27 mouse cellular contexts compared by ENCODE assay signal in genomic region chr14:36799820-36800219, GRCm38 (mm10).
DNase-seq lines count a peak whose midpoint lies in the region; TF ChIP-seq lines count a peak whose summit lies in the region.
"Had no signal": no experiment of that assay in that cellular context is flagged by ENCODE, and none has a peak within 500 bp of the region (broad histone marks: within the 10 kb centered on the region; RNA-seq: fewer than 3 reads in every experiment).

No protein-coding gene starts in this region.

- H3K4me3 ChIP-seq in left cerebral cortex, adult 2 months: no peak overlapping the region
- H3K4me3 ChIP-seq: embryonic facial prominence, embryonic 10.5 days; embryonic facial prominence, embryonic 13.5 days; erythroblast, embryonic 14.5 days; forebrain, embryonic 12.5 days; forebrain, embryonic 15.5 days; heart, embryonic 12.5 days; heart, embryonic 15.5 days; hindbrain, embryonic 10.5 days; hindbrain, embryonic 13.5 days; intestine, embryonic 15.5 days had no signal

- intact Hi-C loops in left cerebral cortex, adult 2 months (cut with DNase I): no loop called here

- DNase-seq in adrenal gland, adult 2 months: peak; percentile 2
- no peak for DNase-seq in adrenal gland, postnatal 14 days
- DNase-seq in 3T3-L1 (ENCODE audit: low read depth, low spot score) (peak; percentile 88), NIH3T3 (ENCODE audit: low read depth) (peak; percentile 8)
- no peak for DNase-seq in lung, postnatal 10 days
- DNase-seq in left cerebral cortex, adult 2 months (ENCODE audit: extremely low spot score in 1 of 2, low spot score in 2 of 2): no peak
- DNase-seq: adrenal gland, postnatal 10 days; cerebellum, adult 11 months; cerebellum, adult 2 months; cerebellum, postnatal 10 days; cerebellum, postnatal 36 days; embryo, embryonic 11 days; gastrocnemius, postnatal 25 days; heart, adult 18-20 months; heart, postnatal 10 days; heart, postnatal 36 days; kidney, adult 11 months had no signal

- no peak overlapping the region for H3K27ac ChIP-seq in left cerebral cortex, adult 2 months
- H3K27ac ChIP-seq: embryonic facial prominence, embryonic 10.5 days; embryonic facial prominence, embryonic 13.5 days; forebrain, embryonic 12.5 days; forebrain, embryonic 15.5 days; heart, embryonic 15.5 days; hindbrain, embryonic 10.5 days; hindbrain, embryonic 13.5 days; intestine, embryonic 15.5 days had no signal

- TF ChIP-seq CTCF in left cerebral cortex, adult 2 months (IDR thresholded peaks at IDR 0.05): no peak

Comparison
In these comparisons a context has a peak if more than half of its experiments do, and no peak if none do; other contexts are left out.
1. DNase-seq: peak in adrenal gland, adult 2 months (single experiment), 3T3-L1 (single experiment) and NIH3T3 (single experiment); none in adrenal gland, postnatal 14 days (single experiment), lung, postnatal 10 days (single experiment) and left cerebral cortex, adult 2 months (0 of 2).